Mouse (Mus musculus) ES-E14 (cell line): ENCODE measurements around the gene Neu1.

Source experiments
- CHD2 ChIP-seq: IDR thresholded peaks from 2 replicates; pipeline ENCODE4 v1.6.1; 2014; ENCODE audit warnings: mild to moderate bottlenecking, low read depth, low read length, inconsistent platforms
- MAFK ChIP-seq: IDR thresholded peaks from 2 replicates; pipeline ENCODE4 v1.6.1; 2014; ENCODE audit warnings: mild to moderate bottlenecking, low read depth, low read length, inconsistent platforms; ENCODE audit not compliant: insufficient read depth
- ZC3H11A ChIP-seq: IDR thresholded peaks from 2 replicates; pipeline ENCODE4 v1.6.1; 2012; ENCODE audit warnings: low read depth, mild to moderate bottlenecking, inconsistent platforms, low read length, borderline replicate concordance

GRCm38 (mm10) chr17:34898160-34898586 lies 32.9 kb upstream of the Neu1 start, which contains the start of the genes C2 and Ehmt2:
- TF ChIP-seq ZC3H11A (no peak), CHD2 (no peak), MAFK (no peak)
